Mouse (Mus musculus) ES-Bruce4 (cell line): ENCODE results near the gene Fgf11.

Experiments used
- CTCF ChIP-seq: IDR thresholded peaks from one replicate; pipeline ENCODE4 v1.8.1; 2011; ENCODE audit warnings: low read depth, low read length
- EP300 ChIP-seq: IDR thresholded peaks from 2 replicates; pipeline ENCODE4 v1.6.1; 2011; ENCODE audit warnings: low read depth, low read length; ENCODE audit not compliant: insufficient read depth
- POLR2A ChIP-seq: IDR thresholded peaks from one replicate; pipeline ENCODE4 v1.8.1; 2011; ENCODE audit warnings: low read length; ENCODE audit not compliant: insufficient read depth

DNA sequence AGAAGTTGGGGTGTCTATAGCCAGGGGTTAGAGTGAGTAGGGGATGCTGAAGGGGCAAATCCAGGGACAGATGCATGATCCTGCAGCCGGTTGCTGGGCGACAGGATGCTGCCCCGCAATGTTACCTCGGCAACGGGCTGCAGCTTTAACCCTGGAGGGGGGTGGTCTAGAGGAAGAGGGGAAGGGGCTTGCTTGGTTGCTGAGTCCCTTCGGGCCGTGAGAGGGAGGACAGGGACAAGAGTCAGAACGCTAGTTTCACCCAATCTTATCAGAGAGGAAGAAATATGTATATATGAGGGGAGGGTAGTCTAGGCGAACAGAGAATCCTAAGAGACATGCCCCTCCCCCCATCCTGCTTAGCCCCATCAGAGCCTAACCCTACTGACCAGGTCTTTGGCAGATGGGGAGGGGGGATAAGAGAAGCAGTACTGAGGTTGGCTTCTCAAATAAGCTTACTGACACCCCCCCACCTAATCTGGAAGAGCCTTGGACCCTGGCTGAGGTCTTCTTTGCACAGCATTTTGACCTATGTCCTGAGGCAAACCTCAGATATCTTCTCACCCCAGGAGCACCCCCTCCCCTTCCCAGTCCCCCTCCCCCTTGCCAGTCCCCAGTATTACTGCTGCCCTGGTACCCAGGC, 33.8 kb upstream of the Fgf11 start:
- TF ChIP-seq CTCF (no peak), POLR2A (no peak), EP300 (no peak)
